Mouse (Mus musculus) thymus, adult 2 months (tissue): ENCODE measurements at regions not wholly inside any gene's neighbourhood (a gene's known extent, or its start where the extent isn't known, plus 50 kb on each side); places are given as distances from the start of the nearest gene placed in this dataset.

Source experiments
- DNase-seq: peaks from one replicate; pipeline ENCODE4 v3.0.0; 2021
- H3K27ac ChIP-seq: fragments of 200-500 bp; 2 replicates; pipeline ENCODE4 v1.5.1; 2012; ENCODE audit warnings: low read length, control low read depth; ENCODE audit not compliant: control insufficient read depth, insufficient read depth
- H3K27me3 ChIP-seq: fragments of 200-500 bp; 2 replicates; pipeline ENCODE4 v1.6.1; 2012; ENCODE audit warnings: mild to moderate bottlenecking, low read length, moderate library complexity, mixed read lengths; ENCODE audit not compliant: control insufficient read depth, insufficient read depth
- H3K36me3 ChIP-seq: fragments of 200-500 bp; 2 replicates; pipeline ENCODE4 v1.6.1; 2012; ENCODE audit warnings: mild to moderate bottlenecking, low read length, moderate library complexity; ENCODE audit not compliant: control insufficient read depth, insufficient read depth
- H3K4me1 ChIP-seq: fragments of 200-500 bp; replicated peaks from 2 replicates; pipeline ENCODE4 v1.6.1; 2012; ENCODE audit warnings: low read length; ENCODE audit not compliant: control insufficient read depth, insufficient read depth
- H3K4me3 ChIP-seq: fragments of 200-500 bp; 2 replicates; pipeline ENCODE4 v1.5.1; 2012; ENCODE audit warnings: mild to moderate bottlenecking, low read length, control low read depth, moderate library complexity; ENCODE audit not compliant: control insufficient read depth, insufficient read depth
- CTCF ChIP-seq: fragments of 200-500 bp; IDR thresholded peaks from 2 replicates; pipeline ENCODE4 v1.5.1; 2012; ENCODE audit warnings: mild to moderate bottlenecking, control low read depth, low read length, moderate library complexity, borderline replicate concordance; ENCODE audit not compliant: control insufficient read depth, poor library complexity, insufficient read depth; ENCODE audit errors: extremely low read depth
- POLR2A ChIP-seq: fragments of 200-500 bp; IDR thresholded peaks from 2 replicates; pipeline ENCODE4 v1.6.1; 2012; ENCODE audit warnings: mild to moderate bottlenecking, low read length, control low read depth, moderate library complexity; ENCODE audit not compliant: control insufficient read depth, poor library complexity, insufficient read depth; ENCODE audit errors: extremely low read depth
- WGBS: fragments of 180-500 bp; shearing (Covaris S2); methylation state at CpG from one replicate; pipeline ENCODE4 v1.1.7; 2018; 5-methylcytosine and 5-hydroxymethylcytosine counted together

GRCm38 (mm10) chr11:44238598-44238997 is 161.3 kb upstream of the Il12b start:
- TF ChIP-seq POLR2A: no peak
- no peak for TF ChIP-seq CTCF
- WGBS: 77% methylated on average over 8 of the region's 8 CpGs
- DNase-seq: no peak
- H3K27ac ChIP-seq: no peak overlapping the region
- no peaks in the 10 kb centered on the region for H3K27me3 ChIP-seq
- no peaks in the 10 kb centered on the region for H3K36me3 ChIP-seq
- H3K4me1 ChIP-seq: no peaks in the 10 kb centered on the region
- H3K4me3 ChIP-seq: no peak overlapping the region

DNA sequence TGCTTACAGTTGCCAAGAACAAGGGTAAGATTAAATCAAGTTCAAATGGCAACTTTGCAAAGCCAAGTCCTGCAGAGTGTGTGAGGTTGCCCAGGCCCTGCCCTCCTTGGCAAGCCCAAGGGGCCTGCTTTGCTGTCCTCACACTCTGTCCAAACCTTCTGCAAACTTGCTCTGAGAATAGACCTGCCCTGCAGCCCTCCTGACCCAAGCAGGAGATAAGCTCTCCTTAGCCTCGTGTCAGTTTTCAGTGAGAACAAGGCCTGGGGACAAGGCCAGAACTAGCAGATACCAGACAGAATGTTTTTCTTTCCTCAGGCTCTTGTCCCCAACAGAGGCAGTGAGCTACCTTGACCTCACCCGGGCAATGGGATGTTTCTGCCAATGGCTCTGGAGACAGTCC is 156.7 kb upstream of the Il12b start:
- 91% methylated on average over 2 of the region's 2 CpGs for WGBS
- Histone ChIP-seq H3K27ac (no peak overlapping the region), H3K4me1 (no peaks in the 10 kb centered on the region), H3K27me3 (no peaks in the 10 kb centered on the region), H3K36me3 (no peaks in the 10 kb centered on the region), H3K4me3 (no peak overlapping the region)
- TF ChIP-seq POLR2A: no peak
- TF ChIP-seq CTCF: no peak
- DNase-seq: no peak

DNA sequence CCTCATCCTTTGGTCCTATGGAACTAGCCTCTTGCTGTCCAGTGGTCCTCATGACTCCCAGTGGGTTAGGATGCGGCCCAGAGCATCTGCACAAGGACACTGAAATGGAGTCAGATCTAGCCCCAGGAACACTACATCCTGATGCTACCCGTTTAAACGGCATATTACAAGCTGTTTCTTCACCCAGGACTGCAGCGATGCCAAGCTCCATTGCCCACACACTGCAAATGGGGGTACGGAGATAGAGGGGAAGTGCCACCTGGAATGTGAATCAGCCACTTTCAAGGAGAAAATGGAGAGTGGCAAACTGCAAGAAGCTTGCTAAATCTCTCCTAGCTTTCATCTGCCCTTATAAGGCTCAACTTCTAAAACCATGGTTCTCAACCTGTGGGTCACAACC is 148.0 kb upstream of the Il12b start:
- 97% methylated on average over 5 of the region's 5 CpGs for WGBS
- peaks cover 2% of the 10 kb centered on the region; the same call in 1 of the 2 replicates for H3K4me1 ChIP-seq
- H3K27me3 ChIP-seq: no peaks in the 10 kb centered on the region
- no peaks in the 10 kb centered on the region for H3K36me3 ChIP-seq
- H3K27ac ChIP-seq: no peak overlapping the region
- no peak for DNase-seq
- H3K4me3 ChIP-seq: no peak overlapping the region
- TF ChIP-seq POLR2A: no peak
- TF ChIP-seq CTCF: no peak

DNA sequence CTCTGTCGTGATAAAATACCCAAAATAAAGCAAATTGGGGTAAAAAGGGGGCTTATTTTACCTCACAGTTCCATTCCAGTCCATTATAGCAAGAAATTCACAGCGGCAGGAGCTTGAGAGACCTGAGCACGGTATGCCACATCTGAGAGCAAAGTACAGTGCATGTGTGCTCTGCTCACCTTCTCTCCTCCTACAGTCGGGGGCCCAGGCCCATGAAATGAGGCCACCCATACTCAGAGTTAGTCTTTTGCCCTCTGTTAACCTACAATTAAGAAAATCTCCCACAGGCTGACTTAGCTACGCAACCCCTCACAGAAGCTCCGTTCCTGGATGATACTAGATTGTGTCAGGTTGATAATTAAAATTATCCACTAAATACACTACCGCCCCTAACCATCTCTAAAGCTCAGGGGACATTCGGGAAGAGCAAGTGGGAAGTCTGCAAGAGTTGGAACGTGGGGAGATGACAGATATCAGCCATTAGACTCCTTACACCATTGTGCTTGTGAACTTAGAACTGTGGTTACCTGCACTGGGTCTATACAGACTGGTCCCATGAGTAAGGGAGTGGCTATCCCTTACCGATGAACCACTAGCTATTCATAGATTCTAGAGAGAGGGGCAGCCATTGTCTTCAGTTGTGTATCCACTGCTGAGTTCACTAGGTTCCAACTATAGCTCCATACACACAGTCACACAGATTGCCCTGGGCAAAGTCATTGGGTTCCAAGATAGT is 139.3 kb upstream of the Il12b start:
- WGBS: 83% methylated on average over 10 of the region's 10 CpGs
- no peaks in the 10 kb centered on the region for H3K36me3 ChIP-seq
- no peak overlapping the region for H3K4me3 ChIP-seq
- H3K4me1 ChIP-seq: no peaks in the 10 kb centered on the region
- TF ChIP-seq CTCF (no peak), POLR2A (no peak)
- DNase-seq: no peak
- no peak overlapping the region for H3K27ac ChIP-seq
- H3K27me3 ChIP-seq: no peaks in the 10 kb centered on the region

- no peak for DNase-seq
- Histone ChIP-seq H3K27ac (no peak overlapping the region), H3K27me3 (no peaks in the 10 kb centered on the region), H3K4me3 (no peak overlapping the region), H3K36me3 (no peaks in the 10 kb centered on the region), H3K4me1 (no peaks in the 10 kb centered on the region)
- WGBS: 91% methylated on average over 8 of the region's 8 CpGs
- no peak for TF ChIP-seq CTCF
- TF ChIP-seq POLR2A: no peak
Measured at GRCm38 (mm10) chr11:44261657-44262056, 138.2 kb upstream of the Il12b start.

DNA sequence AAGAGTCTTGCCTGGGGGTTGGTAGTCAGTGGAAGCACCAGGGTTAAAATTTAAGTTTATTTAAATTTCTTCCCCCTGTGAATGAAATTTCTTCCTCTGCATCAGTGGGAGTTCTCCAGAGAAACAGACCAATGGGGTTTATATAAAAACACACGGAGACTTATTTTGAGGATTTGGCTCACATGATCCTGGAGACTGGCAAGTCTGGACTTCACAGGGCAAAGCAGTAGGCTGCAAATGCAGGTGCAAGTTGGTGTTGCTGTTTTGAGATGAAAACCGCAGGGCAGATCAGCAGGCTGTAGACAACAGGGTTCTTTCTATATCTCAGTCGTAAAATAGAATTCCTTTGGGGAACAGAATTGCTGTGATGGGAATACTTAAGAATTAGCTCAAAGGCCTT is 137.3 kb upstream of the Il12b start:
- DNase-seq: no peak
- Histone ChIP-seq H3K4me1 (no peaks in the 10 kb centered on the region), H3K4me3 (no peak overlapping the region), H3K27me3 (no peaks in the 10 kb centered on the region), H3K36me3 (no peaks in the 10 kb centered on the region), H3K27ac (no peak overlapping the region)
- WGBS: 93% methylated on average over 3 of the region's 3 CpGs
- no peak for TF ChIP-seq POLR2A
- no peak for TF ChIP-seq CTCF

GRCm38 (mm10) chr11:44272268-44272667 is 127.6 kb upstream of the Il12b start:
- Histone ChIP-seq H3K4me3 (no peak overlapping the region), H3K27ac (no peak overlapping the region), H3K36me3 (no peaks in the 10 kb centered on the region), H3K27me3 (no peaks in the 10 kb centered on the region), H3K4me1 (no peaks in the 10 kb centered on the region)
- no peak for DNase-seq
- TF ChIP-seq CTCF (no peak), POLR2A (no peak)
